Mouse (Mus musculus) ES-E14 (cell line): ENCODE measurements at regions not wholly inside any gene's neighbourhood (a gene's known extent, or its start where the extent isn't known, plus 50 kb on each side); places are given as distances from the start of the nearest gene placed in this dataset.
A peak's percentile ranks its signal among the peaks of the same experiment; 100 is the strongest.

ENCODE experiments used
- CHD2 ChIP-seq: IDR thresholded peaks from 2 replicates; pipeline ENCODE4 v1.6.1; 2014; ENCODE audit warnings: mild to moderate bottlenecking, low read depth, low read length, inconsistent platforms
- MAFK ChIP-seq: IDR thresholded peaks from 2 replicates; pipeline ENCODE4 v1.6.1; 2014; ENCODE audit warnings: mild to moderate bottlenecking, low read depth, low read length, inconsistent platforms; ENCODE audit not compliant: insufficient read depth
- ZC3H11A ChIP-seq: IDR thresholded peaks from 2 replicates; pipeline ENCODE4 v1.6.1; 2012; ENCODE audit warnings: low read depth, mild to moderate bottlenecking, inconsistent platforms, low read length, borderline replicate concordance
- ZNF384 ChIP-seq: IDR thresholded peaks from 2 replicates; pipeline ENCODE4 v1.6.1; 2012; ENCODE audit warnings: low read depth, low read length, inconsistent platforms

DNA sequence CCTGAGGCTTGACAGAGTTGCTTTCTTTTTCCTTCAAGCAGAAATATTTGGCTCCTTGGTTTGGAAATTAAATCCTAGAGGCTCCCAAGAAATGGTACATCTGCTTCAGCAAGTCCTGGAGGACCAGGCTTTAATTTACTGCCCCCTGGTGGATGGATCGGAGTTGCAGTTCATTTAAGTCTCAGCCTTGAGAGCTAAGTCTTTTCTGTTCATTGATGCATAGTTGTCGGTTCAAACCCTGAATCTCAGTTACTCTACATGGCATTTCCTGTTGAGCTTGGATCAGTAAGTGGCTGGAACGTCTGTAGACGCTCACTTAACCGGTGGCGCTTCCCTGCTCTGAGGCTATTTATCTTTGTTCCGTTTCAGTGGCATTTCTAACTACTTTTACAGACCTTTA lies 422.2 kb downstream of the Efna5 start:
- TF ChIP-seq ZNF384 (no peak), MAFK (no peak), CHD2 (no peak), ZC3H11A (peak; percentile 23; the same call in 1 of the 2 replicates)
